Mouse (Mus musculus): Measurements from ENCODE around the gene Kcnip2.

Gene Kcnip2

GRCm38 (mm10) chr19:45815831-45816405 lies at the start of gene Kcnip2:
Gene Kcnip2 (minus strand): TSS chr19:45816061.
- DNase-seq (ENCODE audit: low read depth) = no peak

GRCm38 (mm10) chr19:45855284-45855920 lies 39.5 kb upstream of the Kcnip2 start:
- no peak for DNase-seq (ENCODE audit: low read depth)

DNA sequence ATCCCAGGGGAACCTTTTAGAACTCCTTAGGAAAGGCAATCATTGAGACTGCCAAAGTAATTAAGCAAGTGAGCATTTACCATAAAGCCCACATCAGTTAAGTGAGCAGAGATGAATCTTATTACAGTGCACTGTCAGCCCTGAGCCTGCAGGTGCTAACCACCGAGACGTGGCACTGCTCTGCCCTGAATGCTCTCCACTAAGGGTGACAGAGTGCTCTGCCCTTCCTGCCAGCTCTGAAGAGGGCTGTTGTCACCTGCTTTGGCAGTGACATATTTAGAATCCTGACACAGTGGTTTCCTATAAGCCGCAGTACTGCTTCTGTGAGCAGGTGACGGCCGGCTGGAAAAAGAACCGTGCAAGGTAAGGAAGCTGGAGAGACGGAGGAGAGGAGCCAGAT lies 38.7 kb upstream of the Kcnip2 start:
- DNase-seq (ENCODE audit: low read depth) = no peak

DNA sequence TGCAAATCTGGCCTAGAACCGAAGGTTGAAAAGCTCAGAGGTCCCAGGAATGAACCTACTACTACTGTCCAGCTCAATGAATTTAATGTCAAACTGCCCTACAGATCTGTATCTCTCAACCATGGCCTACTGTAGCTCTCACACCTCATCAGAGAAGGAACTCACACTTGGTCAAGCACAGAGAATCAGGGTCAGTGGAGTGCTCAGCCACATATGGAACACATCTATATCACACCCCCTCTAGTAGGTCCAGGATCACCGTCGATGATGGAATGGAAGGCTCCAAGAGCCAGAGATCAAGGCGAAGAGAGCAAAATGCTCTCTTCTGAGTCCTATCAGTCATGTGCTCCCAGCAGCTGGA lies 31.9 kb upstream of the Kcnip2 start:
- DNase-seq (ENCODE audit: low read depth) = no peak

DNA sequence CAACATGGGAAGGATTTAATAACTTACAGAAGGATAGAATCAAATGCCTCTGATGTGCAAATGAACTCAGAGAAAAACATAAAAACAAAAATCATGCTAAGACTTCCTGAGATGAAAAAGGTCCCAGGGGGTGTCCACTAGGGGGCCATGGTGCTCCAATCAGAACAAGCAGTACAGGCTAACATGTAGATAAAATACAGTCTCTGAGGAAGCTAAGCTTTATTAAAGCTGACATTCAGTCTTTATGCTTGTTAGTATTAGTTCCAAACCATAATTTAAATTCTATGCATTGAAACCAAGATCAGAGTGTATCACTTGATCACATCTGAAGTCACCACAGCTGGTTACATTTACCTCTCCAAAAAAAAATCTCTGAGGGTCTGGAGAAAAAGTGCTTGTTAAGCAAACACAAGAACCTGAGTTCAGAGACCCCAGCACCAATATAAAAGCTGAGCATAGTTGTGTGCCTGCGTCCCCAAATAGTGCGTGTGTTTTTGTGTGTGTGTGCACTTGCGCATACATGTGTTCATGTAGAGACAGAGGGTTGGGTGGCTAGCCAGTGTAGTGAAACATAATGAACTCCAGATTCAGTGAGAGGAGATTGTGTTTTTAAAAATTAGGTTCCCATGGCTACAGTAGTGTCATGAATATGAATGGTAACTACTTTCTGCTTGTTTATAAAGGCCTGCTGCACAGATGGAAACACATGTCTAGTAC lies 31.3 kb upstream of the Kcnip2 start:
- peak; percentile 14 for DNase-seq (ENCODE audit: low read depth)

DNA sequence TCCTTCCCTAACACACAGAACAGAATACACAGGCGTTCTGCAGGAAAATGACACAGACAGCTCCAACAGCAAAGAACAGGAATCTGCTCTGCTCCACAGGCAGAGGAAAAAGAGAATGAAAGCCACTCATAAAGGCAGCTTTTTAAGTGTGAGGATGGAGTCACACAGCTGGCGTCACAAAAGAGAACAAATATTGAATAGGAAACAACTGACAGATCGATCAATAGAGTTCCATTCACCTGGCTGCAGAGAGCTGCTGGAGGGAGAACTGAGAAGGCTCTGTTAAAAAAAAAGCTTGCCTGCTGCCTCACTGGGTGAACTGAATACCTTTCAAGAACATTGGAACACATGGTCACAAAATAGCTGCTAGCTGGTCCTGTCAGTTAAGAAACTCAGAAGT lies 28.3 kb upstream of the Kcnip2 start:
- no peak for DNase-seq (ENCODE audit: low read depth)

GRCm38 (mm10) chr19:45843424-45843823 lies 27.6 kb upstream of the Kcnip2 start:
- DNase-seq (ENCODE audit: low read depth) = no peak

DNA sequence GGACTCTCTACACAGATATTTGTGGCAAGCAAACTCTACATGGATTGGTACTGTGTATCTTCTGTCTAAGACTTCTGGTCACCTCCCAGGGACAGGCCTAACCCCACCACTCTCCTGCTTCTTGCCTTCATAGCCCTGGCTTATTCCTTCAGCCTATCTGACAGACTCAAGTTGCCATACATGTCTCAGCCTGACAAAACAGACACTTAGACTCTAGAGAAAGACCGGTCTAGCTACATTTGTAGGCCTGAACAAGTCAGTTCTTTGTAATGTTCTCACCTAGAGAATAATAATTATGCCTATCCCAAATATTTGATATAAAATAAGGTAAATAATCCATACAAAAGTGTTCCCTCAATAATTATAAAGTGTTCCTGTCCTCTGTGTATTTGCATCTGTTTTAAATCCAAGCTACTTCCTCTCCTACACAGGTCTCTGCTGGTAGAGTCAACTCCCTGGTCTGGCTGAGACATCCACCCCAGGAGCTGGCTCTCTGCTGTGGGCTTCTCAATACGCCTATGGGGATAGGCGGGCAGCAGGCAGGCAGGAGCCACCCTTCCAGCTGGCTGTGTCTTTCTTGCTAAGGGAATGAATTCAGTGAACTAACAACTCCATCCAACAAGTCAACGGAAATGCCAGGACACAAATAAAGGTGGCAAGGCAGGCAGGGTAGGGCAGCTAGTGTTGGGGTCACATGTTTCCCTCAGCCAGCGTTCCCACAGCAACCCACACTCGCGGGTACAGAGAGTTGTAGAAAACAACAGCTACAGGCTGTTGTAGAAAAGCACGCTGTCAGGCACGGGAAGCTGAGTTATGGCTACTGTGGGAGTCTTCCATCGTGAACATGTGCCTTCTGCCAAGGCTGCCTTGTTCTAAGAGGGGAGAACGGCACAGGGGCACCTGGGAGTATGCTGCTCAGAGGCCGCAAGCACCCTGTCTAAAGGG lies 21.5 kb upstream of the Kcnip2 start:
- no peak for DNase-seq (ENCODE audit: low read depth)

DNA sequence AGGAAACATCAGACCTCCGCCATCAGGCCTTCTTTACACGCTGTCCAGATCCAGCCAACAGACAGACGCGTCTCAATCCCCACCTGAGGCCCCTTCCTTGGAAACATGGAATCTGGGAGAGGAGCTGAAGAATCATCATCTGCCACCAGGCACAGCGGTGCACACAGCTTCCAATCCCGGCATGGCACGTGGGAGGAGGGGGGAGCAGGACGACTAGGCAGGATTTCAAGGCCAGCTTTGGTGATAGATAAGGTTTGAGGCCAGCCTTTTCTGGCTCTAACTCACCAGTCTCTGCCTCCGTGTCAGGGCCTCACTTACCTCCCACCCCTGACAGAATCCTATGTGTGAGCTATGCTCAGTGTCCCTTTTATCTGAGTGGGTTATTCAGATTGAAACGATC lies 19.6 kb upstream of the Kcnip2 start:
- no peak for DNase-seq (ENCODE audit: low read depth)

DNA sequence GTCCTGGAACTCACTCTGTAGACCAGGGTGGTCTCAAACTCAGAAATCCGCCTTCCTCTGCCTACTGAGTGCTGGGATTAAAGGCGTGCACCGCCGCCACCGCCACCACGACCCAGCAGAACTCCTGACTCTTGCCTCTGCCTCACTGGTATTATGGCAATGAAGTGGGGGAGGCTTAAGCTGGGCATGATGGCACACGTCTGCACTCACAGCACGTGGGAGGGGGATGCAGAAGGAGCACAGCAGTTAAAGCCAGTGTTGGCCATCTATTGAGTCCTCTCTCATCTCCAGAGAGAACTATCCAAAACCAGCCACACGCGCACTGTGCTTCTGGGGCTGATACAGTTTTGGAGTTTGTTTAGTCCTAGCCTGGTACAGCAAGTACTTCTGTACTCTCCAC lies 17.8 kb upstream of the Kcnip2 start:
- DNase-seq (ENCODE audit: low read depth) = no peak

GRCm38 (mm10) chr19:45830679-45831078 lies 14.8 kb upstream of the Kcnip2 start:
- DNase-seq (ENCODE audit: low read depth) = no peak

- DNase-seq (ENCODE audit: low read depth) = no peak
These were observed 11.9 kb upstream of the Kcnip2 start for GRCm38 (mm10) chr19:45827736-45828135.

DNA sequence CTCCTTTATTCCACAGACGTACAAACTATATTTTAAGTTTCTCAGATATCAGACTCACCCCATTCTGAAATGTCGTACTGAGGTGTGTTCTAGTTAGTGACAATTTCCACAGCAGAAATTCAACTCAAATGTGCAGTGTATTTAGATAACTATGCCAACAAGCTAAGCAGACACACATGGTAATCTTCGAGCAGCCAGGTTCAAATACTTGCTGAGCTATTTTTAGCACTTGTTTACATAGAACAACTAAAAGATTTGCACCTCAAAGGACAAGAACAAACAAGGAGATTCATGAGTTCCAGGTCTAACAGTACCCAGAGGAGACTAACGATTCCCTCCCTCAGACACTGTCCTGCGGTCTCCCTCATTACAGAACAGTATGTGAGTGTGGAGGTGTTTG lies 11.3 kb upstream of the Kcnip2 start:
- DNase-seq (ENCODE audit: low read depth) = no peak

- DNase-seq (ENCODE audit: low read depth) = no peak
These were observed 10.3 kb upstream of the Kcnip2 start for GRCm38 (mm10) chr19:45826146-45826545.

DNA sequence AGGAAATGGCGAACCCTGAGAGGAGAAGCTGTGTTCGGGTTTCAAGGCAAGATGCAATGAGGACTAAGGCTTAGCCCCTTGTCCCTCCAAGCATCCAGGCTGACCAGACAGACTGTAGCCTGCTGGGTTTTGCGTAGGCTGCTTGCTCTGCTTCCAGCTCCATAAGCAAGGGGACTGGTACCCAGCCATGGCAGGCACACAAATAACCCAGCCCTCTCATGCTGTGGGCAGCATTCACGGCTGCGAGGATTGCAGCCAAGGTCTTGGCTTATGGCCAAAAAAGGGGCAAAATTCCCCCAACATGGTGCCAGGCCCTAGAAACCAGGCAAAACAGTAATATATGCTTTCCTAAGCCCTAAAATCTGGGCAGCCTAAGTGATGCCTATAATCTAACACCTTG lies 6.0 kb upstream of the Kcnip2 start:
- DNase-seq (ENCODE audit: low read depth) = no peak

GRCm38 (mm10) chr19:45817816-45818490 lies 2.1 kb upstream of the Kcnip2 start:
- DNase-seq (ENCODE audit: low read depth) = no peak

DNA sequence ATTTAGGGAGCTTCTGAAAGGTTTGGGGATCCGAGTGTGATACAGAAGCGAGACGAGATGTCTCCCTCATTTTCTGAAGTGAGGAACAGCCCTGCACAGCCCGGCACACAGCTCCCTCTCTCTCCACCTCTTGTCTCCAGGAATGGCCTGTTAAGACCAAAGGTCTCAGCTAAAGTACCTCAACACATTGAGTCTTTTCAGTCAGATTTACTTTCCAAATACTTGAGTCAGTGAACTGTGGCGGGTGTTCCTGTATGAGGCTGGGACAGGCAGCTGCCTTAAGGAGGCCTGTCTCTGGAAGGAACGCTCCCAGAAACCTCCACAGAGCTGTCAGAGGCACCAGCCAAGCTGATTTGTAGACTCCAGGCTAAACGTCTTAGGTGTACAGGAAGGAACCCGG lies 866 bp upstream of the Kcnip2 start:
- no peak for DNase-seq (ENCODE audit: low read depth)

DNA sequence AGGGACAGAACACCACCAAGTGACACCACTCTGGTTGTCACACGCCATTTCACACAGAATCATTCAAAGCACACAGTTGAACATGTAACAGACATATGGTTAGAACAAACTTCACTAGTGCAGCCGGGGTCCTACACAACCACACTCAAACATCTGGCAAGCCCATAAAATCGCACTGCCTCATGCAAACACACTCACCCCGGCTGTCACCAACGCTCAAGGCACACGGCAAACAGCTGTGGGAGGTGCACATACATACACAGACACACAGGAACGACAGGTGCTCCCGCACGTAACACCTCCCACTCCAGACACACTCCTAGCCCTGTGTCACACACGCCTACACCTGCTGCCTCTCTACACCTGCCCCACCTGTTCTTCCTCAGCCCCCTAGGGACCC lies 691 bp downstream of the Kcnip2 start:
- DNase-seq (ENCODE audit: low read depth) = no peak

DNA sequence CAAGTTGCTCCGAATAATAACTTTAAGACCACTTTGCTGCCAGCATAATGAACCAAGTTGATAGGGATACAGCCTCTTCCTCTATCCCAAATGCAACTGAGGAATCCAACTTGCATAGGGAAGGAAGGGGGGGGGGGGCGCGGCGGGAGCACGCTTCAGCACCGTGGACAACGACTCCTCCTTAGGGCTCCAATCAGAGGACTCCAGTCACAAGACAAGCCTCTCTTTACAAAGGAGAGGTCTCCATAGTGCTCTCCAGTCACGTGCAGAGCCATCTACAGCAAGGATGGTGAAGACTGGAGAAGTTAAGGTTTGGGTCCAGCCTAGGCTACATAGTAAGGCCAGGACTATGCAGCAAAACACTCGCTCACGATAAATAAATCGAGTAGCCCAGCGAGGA lies 2.1 kb downstream of the Kcnip2 start:
- no peak for DNase-seq (ENCODE audit: low read depth)

- DNase-seq (ENCODE audit: low read depth) = peak; percentile 49
These were observed 2.6 kb downstream of the Kcnip2 start for GRCm38 (mm10) chr19:45813263-45813662.

- no peak for DNase-seq (ENCODE audit: low read depth)
These were observed 3.1 kb downstream of the Kcnip2 start for GRCm38 (mm10) chr19:45812673-45813252.

- DNase-seq (ENCODE audit: low read depth) = peak; percentile 61
These were observed 3.7 kb downstream of the Kcnip2 start for GRCm38 (mm10) chr19:45812115-45812514.
